Mouse (Mus musculus) adrenal gland, adult 10 weeks (tissue): ENCODE measurements around the gene Ubb. TPM values are rescaled to one million over a fixed set of nuclear protein-coding genes. Genes with fewer than 3 reads are reported as not detected.

Experiments used
- polyA plus RNA-seq: library from polyadenylated mRNA; stranded (reverse); fragments of 350-450 nt; fragmentation: Illumina TruSeq; extraction: RNeasy Lipid Tissue Mini Kit (QIAGEN cat#74804); gene quantifications from one replicate; pipeline ENCODE4 v1.2.3, GENCODE M21; 2014; ENCODE audit warnings: low read depth, low replicate concordance

The Ubb gene
- polyA plus RNA-seq, result 52.3 TPM

GRCm38 (mm10) chr11:62550727-62551225 lies at the start of gene Ubb:
Ubb (plus strand) TSS chr11:62551171.

DNA sequence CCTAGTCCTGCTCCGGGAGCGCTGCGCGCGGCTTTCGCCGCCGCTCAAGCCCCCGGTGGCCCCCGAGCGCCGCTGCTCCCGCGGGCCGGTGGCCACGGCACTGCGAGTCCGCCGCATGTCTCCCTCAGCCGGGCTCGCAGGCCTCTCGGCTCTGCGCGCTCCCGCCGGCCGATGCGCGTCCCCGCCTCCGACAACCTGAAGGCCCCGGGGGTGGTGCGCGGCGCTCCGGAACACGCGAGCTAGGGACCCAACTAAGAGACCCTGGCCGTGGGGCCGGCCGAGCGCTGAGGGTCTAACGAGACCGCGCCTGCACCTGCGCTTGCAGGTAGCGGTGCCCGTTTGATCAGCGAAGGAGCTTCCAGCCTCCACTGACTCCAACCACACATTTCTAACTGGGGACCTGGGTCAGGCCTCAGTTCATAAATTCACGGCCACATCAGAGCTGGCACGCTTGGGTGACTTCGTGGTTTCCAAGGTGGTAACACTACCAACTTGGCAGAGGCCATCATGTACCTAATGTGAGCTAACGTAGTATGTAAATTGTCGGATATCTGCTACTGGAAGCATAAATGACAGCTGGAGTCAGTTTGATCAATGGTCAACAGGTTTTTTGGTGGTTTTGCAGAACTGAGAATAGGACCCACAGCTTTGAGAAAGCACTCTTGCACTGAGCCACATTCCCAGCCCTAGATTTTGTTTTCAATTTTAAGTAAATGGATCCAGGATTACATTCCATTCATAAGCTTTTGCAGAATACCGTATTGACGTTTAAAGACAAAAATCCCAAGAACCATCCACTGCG lies 11.7 kb upstream of the Ubb start, which contains the start of gene Cenpv:
TSS of gene Cenpv (minus strand) at position 173 of the 802 bp plus-strand sequence.

GRCm38 (mm10) chr11:62573959-62574702 lies 23.2 kb downstream of the Ubb start, which contains the start of gene Trpv2:
Trpv2 (plus strand) TSS chr11:62574486.

Other genes with a start within 250 kb of the Ubb start
- 5.2 TPM for gene Pigl, start 92.7 kb upstream of the Ubb start, polyA plus RNA-seq
- gene Ncor1, start 92.6 kb upstream of the Ubb start, polyA plus RNA-seq, result 269 TPM
- gene Cenpv, start 11.9 kb upstream of the Ubb start, polyA plus RNA-seq, result 24.9 TPM
- gene Trpv2, start 23.3 kb downstream of the Ubb start, polyA plus RNA-seq, result not detected
- gene Lrrc75a, start 97.4 kb downstream of the Ubb start, polyA plus RNA-seq, result 42.9 TPM
- 34.5 TPM for gene Mmgt2, start 97.5 kb downstream of the Ubb start, polyA plus RNA-seq
- gene Zfp287, start 180.7 kb downstream of the Ubb start, polyA plus RNA-seq, result 5.1 TPM
- not detected for gene Gm10428, start 201.9 kb downstream of the Ubb start, polyA plus RNA-seq
- gene Zfp286, start 238.3 kb downstream of the Ubb start, polyA plus RNA-seq, result 3.1 TPM